Mouse (Mus musculus): ENCODE measurements around the gene Mucl2. TPM values are rescaled to one million over a fixed set of nuclear protein-coding genes. Genes with fewer than 3 reads are reported as not detected.
"Not testable (repeated sequence)": the region's sequence is repeated elsewhere in the genome, so short reads cannot be mapped to it uniquely, and the experiment has no call there.

Gene Mucl2
- not detected in 2 replicates for total RNA-seq (2017)

GRCm38 (mm10) chr15:103899212-103899611 lies at the start of gene Mucl2:
TSS of gene Mucl2 (minus strand) at chr15:103899312.
- ATAC-seq (replicated peaks; ENCODE audit: low read depth, poor library complexity, severe bottlenecking), result no peak

- not testable (repeated sequence) for ATAC-seq (replicated peaks; ENCODE audit: low read depth, poor library complexity, severe bottlenecking)
These were observed 13.9 kb upstream of the Mucl2 start for GRCm38 (mm10) chr15:103913061-103913460.

Other genes starting within 250 kb of the Mucl2 start
- gene Mucl1, start 143.8 kb downstream of the Mucl2 start, total RNA-seq (2017), result not detected in 2 replicates